Mouse (Mus musculus): Measurements from ENCODE around the gene Mettl7a3.
"Not testable (repeated sequence)": the region's sequence is repeated elsewhere in the genome, so short reads cannot be mapped to it uniquely, and the experiment has no call there.

GRCm38 (mm10) chr15:100328089-100328488, 6.6 kb upstream of the Mettl7a3 start:
- not testable (repeated sequence) for TF ChIP-seq EP300 (IDR thresholded peaks at IDR 0.05; ENCODE audit: low read depth)
- peak; percentile 30 for TF ChIP-seq CTCF (IDR thresholded peaks at IDR 0.05; ENCODE audit: low read depth)

Data from liver, embryonic 14.5 days (tissue).